Mouse (Mus musculus): Measurements from ENCODE around the gene Med21.

Gene Med21

DNA sequence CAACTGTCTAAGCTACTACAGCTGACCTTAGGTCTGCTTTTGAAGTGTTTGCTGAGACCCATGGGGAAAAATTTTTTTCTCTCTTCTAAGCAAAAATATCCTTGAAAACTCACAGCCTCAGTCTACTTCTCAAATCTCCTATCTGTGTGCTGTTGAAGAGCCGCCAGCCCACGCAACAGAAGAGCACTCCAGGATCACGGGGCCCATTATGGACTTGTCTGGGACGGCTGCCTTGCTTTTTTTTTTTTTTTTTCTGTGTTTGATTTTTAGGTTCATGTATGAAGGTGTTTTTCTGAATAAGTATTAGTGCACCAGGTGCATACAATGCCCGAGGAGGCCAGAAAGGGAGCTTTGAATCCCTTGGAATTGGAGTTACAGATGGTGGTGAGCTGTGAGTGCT is 5.9 kb upstream of the Med21 start:
- intact Hi-C loops (cut with DNase I), result no loop called here

DNA sequence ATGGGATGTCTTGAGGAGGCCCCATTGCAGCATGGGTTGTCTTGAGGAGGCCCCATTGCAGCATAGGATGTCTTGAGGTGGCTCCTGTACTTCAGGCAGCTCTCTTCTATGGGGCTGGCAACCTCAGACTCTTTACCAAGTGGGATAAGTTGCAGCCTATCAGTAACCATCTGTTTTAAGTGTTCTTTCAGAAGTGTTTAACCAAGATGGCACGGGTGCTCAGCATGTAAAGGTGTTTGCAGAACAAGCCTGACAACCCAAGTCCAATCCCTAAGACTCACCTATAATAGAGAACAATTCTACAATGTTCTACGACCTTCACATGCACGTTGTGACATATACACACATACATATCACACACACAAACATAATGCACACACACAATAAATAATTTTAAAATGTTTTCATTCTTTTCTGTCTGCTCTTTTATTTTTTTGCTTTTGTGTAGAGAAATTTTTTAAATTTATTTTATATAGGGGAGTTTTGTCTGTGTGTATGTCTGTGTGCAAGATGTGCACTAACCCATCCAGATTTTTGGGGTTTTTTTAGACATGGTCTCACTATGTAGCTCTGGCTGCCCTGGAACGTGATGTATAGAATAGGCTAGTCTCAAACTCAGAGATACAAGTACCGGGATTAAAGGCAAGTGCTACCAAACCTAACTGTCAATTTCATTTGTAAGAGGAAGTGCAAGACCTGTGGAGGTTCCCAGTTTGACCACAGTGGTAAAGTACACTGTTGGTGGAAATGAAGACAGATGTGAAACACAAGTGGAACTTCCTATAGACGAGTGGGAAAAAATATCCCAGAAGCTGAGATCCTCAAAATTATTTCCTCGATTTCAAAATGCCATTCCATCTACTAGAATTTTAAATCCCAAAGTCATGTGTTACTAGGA is 2.0 kb upstream of the Med21 start:
- intact Hi-C loops (cut with DNase I), result no loop called here

DNA sequence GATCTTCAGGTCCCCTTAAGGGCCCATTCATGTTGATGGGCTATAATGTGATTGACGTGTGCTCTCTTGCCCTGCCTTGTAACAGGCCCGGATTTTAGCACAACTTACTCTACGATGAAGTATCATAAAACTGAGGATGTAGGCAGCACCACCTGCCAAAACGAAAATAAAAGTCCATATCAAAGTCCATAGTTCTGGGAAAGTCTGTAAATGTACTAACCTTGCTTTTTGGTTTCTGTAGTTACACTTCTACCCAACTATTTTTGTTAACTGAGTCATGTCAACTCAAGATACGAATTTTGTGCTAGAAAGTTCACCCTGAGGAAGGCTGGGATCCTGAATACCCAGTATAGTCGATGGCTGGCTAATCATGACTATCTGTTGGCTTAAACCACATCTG is 1.4 kb upstream of the Med21 start:
- intact Hi-C loops (cut with DNase I), result no loop called here

DNA sequence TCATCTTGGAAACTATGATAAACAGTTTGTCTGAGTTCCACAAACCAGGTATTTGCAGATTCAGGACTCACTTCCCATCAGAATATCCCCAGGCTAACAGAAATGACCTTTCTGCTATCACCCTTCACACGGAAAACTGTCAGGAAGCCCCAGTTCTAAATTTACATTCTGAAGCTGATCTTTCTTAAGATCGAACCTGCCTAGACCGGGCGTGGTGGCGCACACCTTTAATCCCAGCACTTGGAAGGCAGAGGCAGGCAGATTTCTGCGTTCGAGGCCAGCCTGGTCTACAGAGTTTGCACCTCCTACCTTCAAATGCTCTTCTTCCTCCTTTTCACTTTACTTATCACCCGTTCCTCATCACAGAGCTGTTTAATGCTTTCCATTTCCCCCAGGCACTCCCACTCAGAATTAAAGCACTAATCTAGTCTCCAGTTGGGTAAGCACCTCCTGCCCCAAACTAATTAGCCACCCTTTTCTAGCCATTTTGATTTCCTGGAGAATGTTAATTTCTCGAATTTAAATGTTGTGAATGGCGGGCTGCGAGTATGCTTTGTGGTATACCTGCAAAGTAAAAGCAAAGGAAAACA is 631 bp upstream of the Med21 start:
- intact Hi-C loops (cut with DNase I), result no loop called here

DNA sequence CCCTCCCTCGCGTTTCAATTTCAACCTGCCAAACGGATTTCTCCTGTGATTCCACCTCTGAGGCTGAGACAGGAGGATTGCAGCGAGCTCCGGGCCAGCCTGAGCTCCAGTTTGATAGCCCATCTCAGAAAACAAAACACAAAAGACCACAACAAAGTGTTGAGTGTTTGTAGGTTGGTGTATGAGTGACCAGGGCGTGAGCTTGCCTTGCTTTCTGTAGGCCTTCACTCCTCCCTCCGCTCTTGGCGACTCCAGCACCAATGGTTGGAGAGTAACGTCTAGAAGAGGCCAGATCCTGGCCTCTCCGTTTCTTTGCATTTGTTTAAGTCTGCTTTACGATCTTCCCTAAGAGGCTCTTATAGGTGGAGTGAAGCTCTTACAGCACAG is 830 bp downstream of the Med21 start:
- intact Hi-C loops (cut with DNase I), result no loop called here

DNA sequence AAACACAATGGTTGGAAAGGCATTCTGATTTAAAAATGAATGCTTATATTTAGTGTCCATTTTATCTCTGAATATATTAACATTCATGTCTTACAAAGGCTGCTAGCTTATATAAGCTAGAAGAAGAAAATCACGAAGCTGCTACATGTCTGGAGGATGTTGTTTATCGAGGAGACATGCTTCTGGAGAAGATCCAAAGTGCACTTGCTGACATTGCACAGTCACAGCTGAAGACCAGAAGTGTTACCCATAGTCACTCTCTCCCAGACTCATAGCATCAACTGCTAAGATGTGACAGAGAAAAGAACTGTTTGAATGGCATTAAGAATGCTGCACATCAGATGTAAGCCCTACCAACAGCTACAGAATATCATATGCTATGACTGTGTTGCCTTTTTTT is 7.7 kb downstream of the Med21 start:
- intact Hi-C loops (cut with DNase I), result no loop called here

DNA sequence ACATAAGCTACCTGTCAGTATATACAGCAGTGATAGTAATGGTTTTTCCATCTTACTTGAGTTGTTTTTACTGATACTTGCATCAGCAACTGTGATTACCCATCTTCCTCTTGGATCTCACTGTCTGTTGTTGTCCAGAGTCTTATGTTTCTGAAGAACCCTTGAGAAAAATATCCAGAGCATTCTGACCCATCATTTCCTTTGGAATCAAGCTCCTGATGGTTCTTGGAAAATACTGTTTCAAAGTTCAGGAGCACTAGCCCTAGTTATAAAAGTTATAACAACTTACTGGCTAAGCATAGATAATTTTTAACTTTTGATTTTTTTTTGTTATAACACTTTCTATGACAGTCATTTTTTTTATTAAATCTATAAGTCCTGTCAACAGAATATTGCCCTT is 9.1 kb downstream of the Med21 start:
- intact Hi-C loops (cut with DNase I), result no loop called here

DNA sequence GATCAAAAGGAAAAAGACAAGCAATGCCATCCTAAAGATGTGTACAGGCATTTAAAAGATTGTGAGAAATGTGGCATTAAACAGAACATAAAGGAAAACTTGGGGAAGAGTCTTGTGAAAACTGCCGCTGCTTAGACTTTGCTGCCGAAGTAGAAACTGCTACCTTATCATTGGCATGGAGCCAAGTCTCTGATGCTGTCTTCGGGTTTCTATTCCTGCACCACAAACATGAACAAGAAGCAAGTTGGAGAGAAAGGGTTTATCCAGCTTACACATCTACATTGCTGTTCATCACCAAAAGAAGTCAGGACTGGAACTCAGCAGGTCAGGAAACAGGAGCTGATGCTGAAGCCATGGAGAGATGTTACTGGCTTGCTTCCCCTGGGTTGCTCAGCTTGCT is 10.8 kb downstream of the Med21 start:
- intact Hi-C loops (cut with DNase I), result no loop called here

DNA sequence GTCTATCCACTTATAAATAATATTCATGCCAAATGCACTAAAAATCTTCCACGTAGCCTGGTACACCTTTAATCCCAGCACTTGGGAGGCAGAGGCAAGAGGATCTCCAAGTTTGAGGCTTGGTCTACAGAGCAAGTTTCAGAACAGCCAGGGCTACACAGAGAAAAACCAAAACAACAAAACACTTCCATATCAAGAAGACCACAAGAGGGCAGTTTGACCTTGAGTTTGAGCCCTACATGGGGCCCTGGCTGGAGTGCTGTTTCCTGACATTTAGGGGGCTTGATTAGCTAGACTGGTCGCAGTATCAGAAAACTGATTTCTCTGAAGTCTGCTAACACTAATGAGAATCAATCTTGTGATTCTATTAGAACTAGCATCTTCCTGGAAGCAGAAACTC is 18.2 kb downstream of the Med21 start:
- intact Hi-C loops (cut with DNase I), result no loop called here

DNA sequence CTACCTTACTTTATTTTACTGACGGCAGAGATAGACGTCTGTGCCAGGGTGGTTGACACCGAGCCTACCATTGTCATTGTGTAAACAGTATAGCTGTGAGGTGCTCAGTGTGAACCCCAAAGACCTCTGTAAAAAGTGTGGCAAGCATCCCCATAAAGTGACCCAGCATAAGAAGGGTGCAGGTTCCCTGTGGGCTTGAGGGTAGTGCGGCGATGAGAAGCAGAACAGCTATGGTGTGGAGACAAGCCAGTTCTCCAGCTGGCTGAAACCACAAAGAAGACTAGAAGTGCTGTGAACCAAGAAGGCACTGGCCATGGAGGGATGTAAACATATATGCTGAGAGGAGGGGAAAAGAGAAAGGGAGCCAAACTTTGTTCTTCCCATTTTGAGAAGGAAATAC is 19.3 kb downstream of the Med21 start:
- intact Hi-C loops (cut with DNase I), result no loop called here

DNA sequence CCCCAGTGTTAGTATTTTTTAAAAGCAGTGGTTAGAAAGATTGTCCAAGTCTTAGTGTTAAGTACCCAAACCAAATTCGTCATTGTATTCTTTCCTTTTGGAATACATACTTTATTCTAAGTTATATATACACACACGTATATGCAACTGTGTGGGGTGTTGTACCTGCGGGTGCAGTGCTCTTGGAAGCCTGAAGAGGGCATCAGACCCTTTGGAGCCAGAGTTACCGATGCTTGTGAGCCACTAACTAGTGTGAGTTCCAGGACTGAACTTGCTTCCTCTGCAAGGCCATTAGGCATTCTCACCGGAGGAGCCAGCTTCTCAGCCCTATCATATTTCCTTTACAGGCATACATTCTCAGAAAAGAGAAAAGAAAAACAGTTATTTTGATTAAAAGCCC is 20.3 kb downstream of the Med21 start:
- intact Hi-C loops (cut with DNase I), result no loop called here

DNA sequence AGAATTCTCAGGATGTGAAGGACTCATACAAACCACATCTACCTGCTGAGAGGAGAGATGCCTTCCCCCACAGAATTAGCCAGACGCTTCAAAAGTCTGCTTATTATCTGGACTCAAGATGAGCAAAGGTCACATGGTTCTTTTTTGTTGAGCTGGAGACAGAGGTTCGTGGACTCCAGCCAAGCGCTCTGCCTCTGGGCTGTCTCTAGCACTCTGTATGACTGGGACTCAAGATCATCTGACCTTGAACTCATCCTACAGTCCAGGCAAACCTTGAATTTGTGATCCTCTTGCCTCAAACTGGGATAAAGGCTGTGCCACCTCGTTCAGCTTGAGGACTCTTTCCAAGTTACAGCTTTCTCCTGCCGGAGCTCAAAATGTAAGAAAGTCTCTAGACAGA is 21.8 kb downstream of the Med21 start:
- intact Hi-C loops (cut with DNase I), result loop anchor here (1.0 kb wide), 1 partner anchor 98 kb away; no protein-coding TSS in a partner anchor

DNA sequence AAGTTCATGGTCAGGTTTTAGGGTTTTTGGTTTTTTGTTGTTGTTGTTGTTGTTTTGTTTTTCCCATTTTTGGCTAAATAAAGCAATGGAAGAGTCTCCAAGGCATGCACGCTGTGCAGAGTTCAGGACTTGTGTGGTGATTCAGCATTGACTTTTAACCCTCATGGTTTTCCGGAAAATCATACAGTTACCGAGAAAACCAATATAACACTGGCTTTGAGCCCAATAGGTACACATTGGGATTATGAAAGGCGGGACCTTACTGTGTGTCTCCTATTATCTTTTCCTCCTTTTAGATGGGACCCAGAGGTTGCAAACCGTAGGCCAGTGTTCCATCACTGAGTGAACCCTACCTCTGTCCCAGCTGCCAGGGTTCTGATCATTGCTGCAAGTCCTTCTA is 22.6 kb downstream of the Med21 start:
- intact Hi-C loops (cut with DNase I), result loop anchor here (1.0 kb wide), 1 partner anchor 97 kb away; no protein-coding TSS in a partner anchor

DNA sequence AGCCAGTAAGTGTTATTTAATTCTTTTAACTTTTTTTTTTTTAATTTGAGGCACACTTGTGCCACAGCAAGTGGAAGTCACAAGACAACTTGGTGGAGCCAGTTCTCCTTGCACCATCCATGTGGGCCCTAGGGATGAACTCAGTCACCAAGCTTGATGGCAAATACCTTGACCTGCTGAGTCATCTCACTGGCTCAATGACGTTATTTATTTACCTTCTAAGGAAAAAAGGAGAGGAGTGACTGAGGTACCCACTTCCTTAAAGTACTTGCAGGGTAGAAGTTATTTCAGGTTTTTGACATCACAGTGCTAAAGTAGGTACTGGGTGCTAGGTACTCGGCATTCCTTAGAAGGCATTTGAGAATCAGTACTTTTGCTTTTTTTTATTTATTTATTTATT is 23.1 kb downstream of the Med21 start:
- intact Hi-C loops (cut with DNase I), result no loop called here

DNA sequence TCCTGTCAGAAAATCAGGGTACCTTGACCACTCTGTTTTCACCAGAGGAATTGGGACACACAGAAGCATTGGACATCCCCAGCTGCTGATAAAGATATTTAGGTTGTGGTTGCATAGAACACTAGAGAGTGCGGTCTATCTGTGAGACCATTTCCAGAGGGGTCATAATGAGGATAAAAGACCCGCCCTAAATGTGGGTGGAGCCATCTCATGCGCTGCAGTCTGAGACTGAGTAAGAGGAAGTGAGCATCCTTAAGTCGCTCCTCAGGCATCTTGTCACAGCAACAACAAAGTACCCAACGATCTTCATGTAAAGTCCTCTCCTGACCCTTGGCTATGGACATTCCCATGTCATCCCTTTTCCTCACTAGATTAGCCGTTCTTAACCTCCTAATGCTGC is 24.5 kb downstream of the Med21 start:
- intact Hi-C loops (cut with DNase I), result no loop called here

DNA sequence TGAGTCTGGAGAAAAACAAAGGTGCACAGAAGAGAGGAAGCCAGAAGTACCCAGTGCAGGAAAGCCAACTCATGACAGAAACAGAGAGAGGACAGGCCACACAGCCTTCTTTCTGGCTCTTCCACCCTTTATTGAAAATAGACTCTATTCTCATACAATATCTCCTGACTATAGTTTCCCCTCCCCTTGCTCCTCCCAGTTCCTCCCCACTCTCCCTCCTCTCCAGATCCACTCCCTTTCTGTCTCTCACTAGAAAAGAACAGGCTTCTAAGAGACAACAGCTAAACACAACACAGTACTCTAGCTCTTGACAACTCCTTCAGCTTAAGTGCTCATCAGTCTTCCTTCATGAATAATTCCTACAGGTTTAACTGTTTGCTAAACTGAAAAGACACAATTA is 26.3 kb downstream of the Med21 start:
- intact Hi-C loops (cut with DNase I), result no loop called here

DNA sequence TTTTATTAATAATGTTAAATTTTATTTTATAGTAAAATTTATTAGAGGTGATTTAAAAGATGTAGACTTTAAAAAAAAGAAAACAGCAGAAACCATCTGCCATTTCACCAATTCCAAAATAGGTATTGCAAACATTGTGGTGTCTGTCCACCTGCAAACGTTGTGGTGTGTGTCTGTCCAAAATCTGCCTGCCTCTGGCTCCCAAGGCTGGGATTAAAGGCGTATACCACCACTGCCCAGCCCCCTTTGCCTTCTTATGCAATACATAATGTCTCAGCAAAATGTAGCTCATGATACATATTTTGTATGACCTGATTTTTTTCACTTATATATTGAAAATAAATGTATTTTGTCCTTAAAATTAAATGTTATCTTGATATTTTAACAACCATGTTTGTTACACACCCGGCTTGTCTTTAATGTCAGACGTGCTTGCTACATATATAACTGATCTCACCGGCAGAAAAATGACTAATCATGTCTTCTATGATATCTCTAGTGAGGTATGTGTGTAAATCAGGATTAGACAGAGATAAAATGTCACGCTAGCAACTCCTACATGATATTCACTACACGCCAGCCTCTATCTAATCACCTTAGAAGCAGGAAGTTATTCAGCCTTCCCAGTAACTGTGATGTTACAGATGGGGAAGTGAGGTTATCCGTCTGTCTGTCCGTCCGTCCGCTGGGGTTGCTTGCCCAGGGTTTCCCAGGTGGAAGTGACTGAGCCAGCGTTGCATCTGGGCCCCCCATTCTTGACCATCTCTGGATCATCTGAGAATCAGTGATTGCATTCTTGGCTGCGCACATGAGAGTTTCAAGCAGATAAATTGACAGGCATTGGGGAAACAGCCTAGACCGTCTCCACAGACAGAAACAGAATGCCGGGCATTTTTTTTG is 28.9 kb downstream of the Med21 start:
- intact Hi-C loops (cut with DNase I), result no loop called here

DNA sequence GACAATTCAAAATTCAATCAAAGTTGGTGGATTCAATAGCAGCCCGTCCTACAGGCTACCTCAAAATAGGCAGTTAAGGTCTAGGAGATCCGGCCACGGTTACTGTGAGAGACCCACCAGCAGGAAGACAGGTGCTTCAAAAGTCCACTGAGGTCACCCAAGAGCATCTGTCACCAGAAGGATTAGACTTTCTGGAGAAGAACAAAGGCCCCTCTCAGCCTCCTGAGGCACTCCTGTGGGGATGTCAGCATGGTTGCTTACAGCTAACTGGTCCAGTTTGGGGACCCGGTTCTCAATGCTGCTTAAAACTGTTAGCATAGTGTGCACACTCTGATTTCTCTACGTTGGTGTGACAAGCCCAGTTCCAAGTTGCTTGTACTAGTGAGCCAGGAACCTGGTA is 29.8 kb downstream of the Med21 start:
- intact Hi-C loops (cut with DNase I), result no loop called here

DNA sequence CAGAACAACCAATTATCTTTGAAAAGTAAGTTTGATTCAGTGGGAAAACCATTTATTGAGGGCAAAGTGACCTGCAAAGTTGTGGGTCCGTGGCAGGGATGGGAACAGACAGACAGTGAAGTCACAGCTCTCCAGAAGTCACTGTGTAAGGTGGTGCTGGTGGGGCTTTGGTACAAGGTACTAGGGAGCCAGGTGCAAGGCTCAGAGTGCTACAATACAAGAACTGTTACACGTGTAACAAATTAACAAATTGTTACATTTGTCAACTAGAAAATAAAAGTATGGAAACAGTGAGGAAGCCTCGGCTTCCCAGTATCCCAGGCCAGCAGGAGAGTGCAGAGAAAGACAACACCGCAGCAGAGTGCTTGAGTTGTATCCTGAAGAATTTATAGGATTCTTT is 31.3 kb downstream of the Med21 start:
- intact Hi-C loops (cut with DNase I), result no loop called here

DNA sequence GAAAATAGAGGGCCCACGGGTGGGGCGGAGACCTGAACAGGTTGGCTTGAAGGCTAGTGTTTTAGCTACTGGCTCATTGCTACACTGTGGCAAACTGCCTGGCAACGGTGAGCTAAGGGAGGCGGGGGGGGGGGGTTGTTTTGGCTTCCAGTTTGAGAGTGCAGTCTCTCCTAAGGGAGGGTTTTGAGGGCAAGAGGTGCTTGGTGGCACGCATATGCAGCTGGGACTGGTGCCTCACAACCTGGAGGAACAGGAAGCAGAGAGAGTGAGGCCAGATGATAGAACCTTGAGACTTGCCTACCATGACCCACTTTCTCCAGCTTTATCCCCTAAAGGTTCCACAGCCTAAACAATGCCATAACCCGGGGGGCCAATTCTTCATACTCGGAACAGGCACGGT is 32.1 kb downstream of the Med21 start:
- intact Hi-C loops (cut with DNase I), result no loop called here

DNA sequence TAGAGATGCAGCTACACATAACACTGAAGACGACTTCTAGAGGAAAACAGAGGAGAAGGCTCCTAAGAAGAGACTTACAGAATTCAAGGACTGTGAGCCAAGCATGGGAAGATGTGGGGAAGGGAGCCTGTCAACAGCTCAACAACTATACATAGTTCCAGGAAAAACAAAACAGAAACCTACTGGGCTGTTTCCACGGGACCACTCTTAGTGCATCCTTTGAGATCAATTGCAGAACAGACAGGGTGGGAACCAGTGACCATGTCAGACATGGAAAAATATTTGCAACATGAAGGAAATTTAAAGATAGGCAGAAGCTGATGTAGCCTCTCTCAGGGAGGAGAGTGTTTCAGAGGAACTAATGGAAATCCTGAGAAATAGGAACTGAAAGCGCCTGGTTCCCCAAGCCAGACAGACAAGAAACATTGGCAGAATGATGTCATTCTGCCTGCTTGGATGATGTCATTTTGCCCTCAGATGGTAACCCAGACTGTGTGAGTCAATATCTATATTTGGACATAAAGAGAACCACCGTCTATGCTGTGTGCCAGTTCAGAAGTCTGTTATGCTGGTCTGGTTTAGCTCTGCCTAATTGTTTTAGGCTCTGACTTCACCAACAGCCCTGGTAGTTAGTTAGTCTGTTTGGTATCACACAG is 32.7 kb downstream of the Med21 start:
- intact Hi-C loops (cut with DNase I), result no loop called here

DNA sequence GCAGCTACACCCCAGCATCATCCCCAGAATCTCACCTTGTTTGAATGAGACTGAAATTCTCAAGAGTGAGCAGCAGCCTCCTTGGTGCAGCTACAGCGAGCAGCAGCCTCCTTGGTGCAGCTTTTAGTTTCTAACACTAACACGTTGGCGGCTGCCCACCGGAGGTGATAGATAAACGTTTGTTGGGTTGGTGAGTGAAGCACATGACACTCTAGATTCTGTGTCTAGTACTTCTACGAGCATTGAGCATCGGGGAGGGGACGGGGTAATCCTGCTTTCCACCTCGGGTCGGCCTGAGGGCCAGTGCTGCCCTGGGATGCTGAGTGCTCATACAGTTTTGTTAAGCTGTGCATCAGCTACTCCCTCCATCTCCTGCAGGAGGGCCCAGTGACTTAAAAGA is 34.6 kb downstream of the Med21 start:
- intact Hi-C loops (cut with DNase I), result no loop called here

Data from adrenal gland (tissue).